Mouse (Mus musculus): Measurements from ENCODE around the gene Tmem52.
A peak's percentile ranks its signal among the peaks of the same experiment; 100 is the strongest.
"Not testable (repeated sequence)": the region's sequence is repeated elsewhere in the genome, so short reads cannot be mapped to it uniquely, and the experiment has no call there.

Tmem52 gene

DNA sequence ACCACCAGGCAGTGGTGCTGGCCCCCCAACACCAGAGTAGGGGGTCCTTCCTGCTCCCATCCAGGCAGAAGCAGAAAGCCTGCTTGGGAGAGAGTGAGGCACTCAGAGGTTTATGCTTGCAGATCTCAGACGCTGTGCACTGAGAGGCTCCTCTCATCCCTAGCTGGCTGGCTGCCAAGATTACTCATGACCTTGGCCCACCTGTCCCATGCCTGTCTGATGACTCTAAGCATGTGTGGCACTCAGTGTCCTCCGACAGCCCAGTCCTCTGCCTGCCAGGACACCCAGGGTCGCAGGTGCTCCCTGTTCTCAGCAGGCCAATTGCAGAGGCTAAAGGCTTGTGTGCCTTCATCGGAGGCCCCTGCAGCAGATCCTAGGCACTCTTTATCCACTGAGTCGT lies 4.4 kb downstream of the Tmem52 start:
- DNase-seq, result peak; percentile 59

GRCm38 (mm10) chr4:155473796-155474195 lies 4.9 kb downstream of the Tmem52 start:
- DNase-seq, result not testable (repeated sequence)

GRCm38 (mm10) chr4:155481381-155482124 lies 12.6 kb downstream of the Tmem52 start:
- DNase-seq, result peak; percentile 87

GRCm38 (mm10) chr4:155482125-155482480 lies 13.2 kb downstream of the Tmem52 start:
- no peak for DNase-seq

- no peak for DNase-seq
These were observed 14.0 kb downstream of the Tmem52 start for GRCm38 (mm10) chr4:155482733-155483540.

- no peak for DNase-seq
These were observed 16.6 kb downstream of the Tmem52 start for GRCm38 (mm10) chr4:155485521-155485920.

DNA sequence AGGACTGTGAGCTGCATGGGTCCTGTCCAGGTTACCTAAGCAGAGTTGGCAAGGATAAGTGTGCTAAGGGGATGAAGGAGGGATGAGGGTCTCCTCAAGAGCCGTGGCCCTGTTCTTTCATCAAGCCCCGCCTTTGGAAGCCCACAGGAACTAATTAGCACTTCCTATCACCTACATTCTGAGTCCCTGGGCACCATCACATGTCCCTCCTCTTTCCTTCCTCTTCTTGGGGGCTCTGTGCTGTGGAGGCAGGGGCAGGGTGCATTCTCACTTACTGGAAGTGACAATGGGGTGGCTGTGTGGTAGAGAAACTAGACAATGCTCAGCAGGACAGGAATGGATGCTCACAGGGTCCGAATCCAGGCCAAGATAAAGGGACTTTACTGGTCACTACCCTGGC lies 18.8 kb downstream of the Tmem52 start:
- DNase-seq, result no peak

GRCm38 (mm10) chr4:155488232-155489025 lies 19.5 kb downstream of the Tmem52 start:
- DNase-seq, result peak; percentile 88

GRCm38 (mm10) chr4:155489101-155489970 lies 20.4 kb downstream of the Tmem52 start:
- DNase-seq, result no peak

DNA sequence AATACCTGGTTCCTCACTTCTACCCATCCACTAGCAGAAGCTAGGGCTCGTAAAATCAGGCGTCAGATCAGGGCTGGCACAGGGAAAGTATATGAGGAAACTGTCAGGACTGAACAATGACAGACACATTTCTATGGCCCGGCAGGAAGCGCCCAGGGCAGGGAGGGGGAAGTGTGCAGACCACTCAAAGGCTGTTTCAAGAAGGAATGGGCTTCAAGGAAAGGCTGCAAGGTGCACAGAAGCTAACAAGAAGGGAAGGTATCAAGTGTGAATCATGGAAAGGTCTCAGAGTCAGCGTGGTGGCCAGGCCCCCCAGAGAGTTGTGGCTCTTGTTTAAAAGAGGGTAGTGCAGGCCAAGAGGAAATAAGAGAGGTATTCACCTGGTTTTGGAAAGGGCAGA lies 21.5 kb downstream of the Tmem52 start:
- no peak for DNase-seq

DNA sequence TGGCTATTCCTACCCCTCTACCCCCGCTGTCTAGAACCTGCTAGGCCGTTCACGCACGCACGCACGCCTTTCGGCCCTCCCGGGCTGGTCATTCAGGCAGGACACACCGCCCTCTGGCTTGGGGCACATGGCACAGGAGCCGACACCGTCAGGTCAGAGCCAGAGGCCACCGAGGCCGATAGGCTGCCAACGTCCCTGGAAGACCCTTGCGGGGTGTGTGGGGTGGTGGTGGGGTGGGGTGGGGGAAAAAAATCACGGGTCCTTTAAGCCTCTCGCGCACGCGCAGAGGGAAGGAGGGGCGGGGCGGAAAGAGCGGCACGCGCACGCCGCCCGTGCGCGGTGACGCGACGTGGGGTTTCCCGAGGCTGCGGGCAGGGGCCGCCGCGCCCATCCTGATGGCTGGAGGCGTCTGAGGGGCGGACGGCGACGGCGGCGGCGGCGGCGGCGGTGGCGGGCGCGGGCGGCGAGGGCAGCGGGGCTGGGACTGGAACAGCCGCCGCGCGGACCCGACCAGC lies 22.1 kb downstream of the Tmem52 start, which contains the start of gene Gnb1:
TSS of gene Gnb1 (plus strand) at position 372 of the 515 bp plus-strand sequence.
- peak; percentile 98 for DNase-seq

- no peak for DNase-seq
These were observed 22.7 kb downstream of the Tmem52 start for GRCm38 (mm10) chr4:155491529-155492130.

- peak; percentile 76 for DNase-seq
These were observed 23.3 kb downstream of the Tmem52 start for GRCm38 (mm10) chr4:155492131-155492633.

DNA sequence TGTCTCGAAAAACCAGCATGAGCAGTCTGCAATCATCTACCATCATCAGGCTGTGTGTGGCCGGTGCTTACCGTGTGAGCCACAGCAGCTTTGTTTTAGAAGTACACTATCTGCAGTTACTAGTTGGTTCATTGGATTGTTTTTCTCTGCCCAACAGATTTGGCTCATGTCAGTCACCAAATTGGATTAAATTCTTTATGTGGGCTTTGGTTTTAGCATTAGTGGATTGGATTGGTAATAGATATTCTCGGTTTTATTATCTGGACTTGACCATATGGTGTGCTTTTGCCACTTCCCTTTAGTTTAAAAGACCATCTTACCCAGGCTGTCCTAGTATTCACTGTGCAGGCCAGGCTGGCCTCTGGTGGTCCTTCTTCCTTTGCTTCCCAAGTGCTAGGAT lies 26.0 kb downstream of the Tmem52 start:
- DNase-seq, result no peak

- DNase-seq, result no peak
These were observed 29.0 kb downstream of the Tmem52 start for GRCm38 (mm10) chr4:155497963-155498362.

DNA sequence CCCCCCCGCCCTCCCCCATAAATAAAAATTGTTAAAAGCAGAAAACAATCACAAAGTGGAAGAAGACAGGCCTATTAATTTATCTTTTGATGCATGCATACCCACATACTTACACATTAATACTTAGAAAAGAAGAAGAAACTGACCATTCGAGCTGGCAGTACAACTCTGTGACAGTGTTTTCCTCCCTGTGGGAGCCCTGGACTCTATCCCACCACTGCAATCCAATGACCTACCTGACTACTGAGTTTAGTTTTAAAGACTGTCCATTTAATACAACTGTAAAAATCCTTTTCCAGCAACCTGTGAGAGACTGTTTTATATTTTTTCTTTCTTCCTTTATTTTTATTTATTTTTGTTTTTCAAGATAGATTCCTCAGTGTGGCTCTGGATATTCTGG lies 32.2 kb downstream of the Tmem52 start:
- no peak for DNase-seq

DNA sequence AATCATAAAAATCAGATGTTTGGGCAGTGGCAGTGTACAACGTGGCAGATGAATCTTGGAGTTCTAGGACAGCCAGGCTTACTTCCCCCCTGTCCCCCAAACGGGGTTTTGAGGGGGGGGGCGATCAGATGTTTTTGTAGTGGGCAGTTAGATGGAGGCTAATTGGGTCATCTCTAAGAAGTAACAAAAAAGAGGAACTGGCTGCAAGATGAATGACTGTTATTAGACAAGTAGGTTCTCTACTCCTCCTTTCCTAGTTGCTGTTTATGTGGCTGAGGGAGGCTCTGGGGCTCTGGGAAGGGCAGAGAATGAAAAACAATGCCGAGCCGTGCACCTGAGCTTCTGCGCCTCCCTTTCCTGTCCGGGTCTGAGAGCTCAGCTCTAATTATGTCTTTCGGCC lies 36.2 kb downstream of the Tmem52 start:
- DNase-seq, result no peak

DNA sequence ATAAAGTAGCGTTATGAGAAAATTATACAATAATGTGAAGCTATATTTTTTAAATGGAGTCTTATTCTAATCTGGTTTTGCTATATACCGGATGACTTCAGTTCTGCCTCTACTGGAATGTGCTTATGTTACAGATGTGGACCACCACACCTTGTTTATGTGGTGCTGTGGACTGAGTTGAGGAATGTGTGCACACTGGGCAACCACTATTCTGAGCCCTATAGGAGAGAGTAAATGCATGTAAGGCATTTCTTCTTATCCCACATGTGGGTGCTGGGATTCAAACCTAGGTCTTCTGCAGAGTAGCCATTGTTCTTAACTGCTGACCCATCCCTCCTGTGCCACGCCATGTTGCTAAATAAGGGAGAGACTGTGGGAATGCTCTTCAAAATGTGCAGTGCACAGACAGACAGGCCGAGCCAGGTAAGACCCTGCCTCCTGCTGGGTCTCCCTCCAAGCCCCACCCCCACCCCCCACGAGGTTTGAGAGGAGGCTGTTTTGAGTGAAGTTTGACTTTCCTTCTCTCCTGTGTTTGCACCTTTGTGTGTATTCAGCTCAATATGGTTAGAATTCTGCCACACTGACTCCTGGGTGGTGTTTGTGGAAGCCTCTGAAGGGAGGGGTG lies 36.9 kb downstream of the Tmem52 start:
- DNase-seq, result no peak

DNA sequence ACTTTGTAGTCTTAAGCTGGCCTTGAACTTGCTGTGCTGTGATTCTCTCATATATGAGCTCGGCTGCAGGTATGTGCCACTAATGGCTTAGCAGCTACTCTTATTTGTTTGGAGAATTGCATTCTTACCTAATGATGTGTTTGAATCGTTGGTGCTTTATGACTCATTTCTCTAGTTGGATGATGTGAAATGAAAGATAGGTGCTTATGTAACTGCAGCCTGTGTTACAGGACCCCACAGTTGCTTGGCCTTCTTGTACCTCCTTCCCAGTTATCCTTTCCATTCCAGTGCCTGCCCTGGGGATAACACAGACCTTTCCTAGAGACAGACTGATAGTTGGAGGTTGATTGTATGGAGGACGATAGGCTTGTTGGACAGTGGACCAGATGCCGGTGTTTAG lies 39.7 kb downstream of the Tmem52 start:
- no peak for DNase-seq

- DNase-seq, result no peak
These were observed 42.1 kb downstream of the Tmem52 start for GRCm38 (mm10) chr4:155510981-155511380.

- DNase-seq, result no peak
These were observed 45.9 kb downstream of the Tmem52 start for GRCm38 (mm10) chr4:155514810-155515209.
